Mouse (Mus musculus): Measurements from ENCODE around the gene Crb3. TPM values are rescaled to one million over a fixed set of nuclear protein-coding genes. Genes with fewer than 3 reads are reported as not detected.
A peak's percentile ranks its signal among the peaks of the same experiment; 100 is the strongest.

The Crb3 gene
- polyA plus RNA-seq, 1 experiment from 2014 or later: 2.5 TPM

DNA sequence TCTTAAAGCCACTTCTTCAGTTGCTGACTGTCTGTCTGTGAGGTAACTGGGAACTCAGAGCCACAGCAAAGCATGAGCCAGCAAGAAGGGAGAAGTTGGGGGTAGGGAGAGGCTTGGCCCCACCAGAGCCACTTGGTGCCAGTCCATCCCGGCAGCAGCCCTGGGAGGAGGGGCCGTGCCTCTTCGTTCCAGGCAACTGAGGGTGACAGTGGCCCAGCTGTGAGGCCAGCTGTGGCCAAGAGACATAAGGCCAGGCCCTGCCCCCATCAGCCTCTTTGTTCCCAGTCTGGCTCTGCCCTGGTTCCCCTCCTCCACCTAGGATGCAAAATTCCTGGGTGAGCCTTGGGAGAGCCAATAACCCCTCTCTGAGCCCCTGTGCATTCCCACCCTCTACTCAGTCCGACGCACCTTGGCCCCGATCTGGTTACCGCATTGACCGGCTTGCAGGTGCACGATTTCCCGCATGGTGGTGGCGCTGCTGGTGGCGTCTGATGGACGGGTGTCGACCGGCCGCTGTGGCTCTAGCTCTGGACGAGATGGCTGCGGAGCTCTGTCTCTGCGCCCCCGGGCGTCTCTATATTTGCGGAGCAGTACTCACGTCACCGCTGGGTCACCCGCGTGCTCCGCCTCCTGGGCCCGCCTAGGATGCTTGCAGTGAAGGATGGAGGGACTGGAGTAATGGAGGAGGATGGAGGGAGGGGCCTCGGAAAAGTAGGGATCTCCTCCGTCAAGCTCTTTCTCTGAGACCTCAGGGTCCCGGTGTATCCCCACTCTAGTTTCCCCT is 28.3 kb downstream of the Crb3 start, which contains the start of gene Tubb4a:
Tubb4a (minus strand) TSS at position 734 of the 784 bp plus-strand sequence.
- Histone ChIP-seq H3K9ac (peak within 1 kb of the TSS; percentile 73), H3K9me3 (no peaks in the 10 kb centered on the region), H3K36me3 (no peaks in the 10 kb centered on the region), H3K4me1 (peaks cover 9% of the 10 kb centered on the region), H3K4me3 (peak within 1 kb of the TSS; percentile 50), H3K27me3 (replicated peaks) (peaks cover 39% of the 10 kb centered on the region), H3K4me2 (peak within 1 kb of the TSS; percentile 72), H3K27ac (replicated peaks) (no peak within 1 kb of the TSS)
- no peak for ATAC-seq (ENCODE audit: extremely low read depth, insufficient number of reproducible peaks, low FRiP score, low TSS enrichment)
- 2% methylated on average over 31 of the region's 31 CpGs for WGBS

- Histone ChIP-seq H3K27me3 (replicated peaks) (peaks cover 19% of the 10 kb centered on the region), H3K36me3 (no peaks in the 10 kb centered on the region), H3K4me1 (peaks cover 5% of the 10 kb centered on the region; the same call in 1 of the 2 replicates), H3K4me2 (no peak overlapping the region), H3K9me3 (no peaks in the 10 kb centered on the region; the same call in 1 of the 2 replicates), H3K4me3 (no peak overlapping the region), H3K27ac (replicated peaks) (no peak overlapping the region), H3K9ac (no peak overlapping the region)
- no peak for ATAC-seq (ENCODE audit: extremely low read depth, insufficient number of reproducible peaks, low FRiP score, low TSS enrichment)
- 88% methylated on average over 3 of the region's 3 CpGs for WGBS
These were observed 35.3 kb downstream of the Crb3 start for GRCm38 (mm10) chr17:57094222-57094621.

DNA sequence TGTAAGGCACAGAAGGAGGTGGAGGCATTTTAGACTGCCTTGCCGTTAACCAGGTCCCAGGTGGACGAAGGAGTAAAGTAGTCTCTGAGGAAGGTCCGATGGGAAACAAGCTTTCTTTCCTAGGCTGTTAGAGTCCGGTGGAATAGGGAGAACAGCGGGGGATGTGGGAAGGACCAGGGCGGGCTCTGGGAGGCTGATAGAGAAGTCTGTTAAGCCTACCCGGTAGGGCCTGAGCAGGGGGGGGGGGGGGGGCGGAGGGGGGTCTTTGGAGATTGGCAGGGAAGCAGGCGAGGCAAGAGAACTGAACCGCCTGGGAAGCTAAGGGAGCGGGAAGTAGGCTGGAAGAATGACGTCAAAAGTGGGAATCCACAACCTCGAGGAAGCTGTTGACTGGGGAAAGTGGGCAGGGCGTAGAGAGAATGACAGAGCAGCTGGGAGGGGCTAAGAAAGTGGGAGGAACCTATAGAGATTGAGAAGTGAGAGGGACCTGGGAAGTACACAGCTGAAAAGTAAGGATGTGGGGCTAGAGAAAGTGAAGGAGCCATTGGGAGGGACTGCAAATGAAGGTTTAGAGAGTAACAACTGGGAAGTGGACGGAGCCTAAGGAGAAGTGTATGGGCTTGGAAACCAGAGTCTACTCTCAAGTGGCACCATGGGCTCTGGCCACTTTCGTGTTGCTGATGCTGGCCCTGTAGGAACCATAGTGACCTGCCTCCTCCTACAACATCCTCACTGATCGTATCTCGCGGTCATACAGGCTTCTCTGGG is 37.1 kb downstream of the Crb3 start:
- Histone ChIP-seq H3K27me3 (replicated peaks) (peaks cover 10% of the 10 kb centered on the region), H3K36me3 (no peaks in the 10 kb centered on the region), H3K4me3 (peak overlapping the region; percentile 21), H3K27ac (replicated peaks) (no peak overlapping the region), H3K9ac (no peak overlapping the region), H3K9me3 (no peaks in the 10 kb centered on the region; the same call in 1 of the 2 replicates), H3K4me1 (peaks cover 7% of the 10 kb centered on the region; the same call in 1 of the 2 replicates), H3K4me2 (peak overlapping the region; percentile 58)
- ATAC-seq (ENCODE audit: extremely low read depth, insufficient number of reproducible peaks, low FRiP score, low TSS enrichment): no peak
- WGBS: 2% methylated on average over 18 of the region's 19 CpGs

DNA sequence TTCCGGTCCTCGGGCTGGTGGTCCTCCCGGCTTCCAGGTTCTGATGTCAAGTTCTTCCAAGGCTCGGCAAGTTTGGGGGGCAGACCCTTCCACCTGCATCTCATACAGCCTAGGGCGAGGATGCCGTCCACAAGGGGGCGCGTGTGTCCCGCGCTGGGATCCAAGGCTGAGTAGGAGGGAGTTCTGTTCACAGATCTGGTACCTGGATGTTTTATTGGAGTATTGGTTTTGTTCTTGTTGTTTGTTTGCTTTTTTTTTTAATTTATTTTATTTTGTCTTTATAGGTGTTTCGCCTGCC is 37.7 kb downstream of the Crb3 start:
- Histone ChIP-seq H3K9ac (no peak overlapping the region), H3K36me3 (no peaks in the 10 kb centered on the region), H3K4me3 (peak overlapping the region; percentile 21), H3K27me3 (replicated peaks) (peaks cover 10% of the 10 kb centered on the region), H3K4me1 (peaks cover 7% of the 10 kb centered on the region; the same call in 1 of the 2 replicates), H3K9me3 (no peaks in the 10 kb centered on the region; the same call in 1 of the 2 replicates), H3K4me2 (peak overlapping the region; percentile 58), H3K27ac (replicated peaks) (no peak overlapping the region)
- ATAC-seq (ENCODE audit: extremely low read depth, insufficient number of reproducible peaks, low FRiP score, low TSS enrichment): no peak
- under 1% methylated on average over 11 of the region's 11 CpGs for WGBS

DNA sequence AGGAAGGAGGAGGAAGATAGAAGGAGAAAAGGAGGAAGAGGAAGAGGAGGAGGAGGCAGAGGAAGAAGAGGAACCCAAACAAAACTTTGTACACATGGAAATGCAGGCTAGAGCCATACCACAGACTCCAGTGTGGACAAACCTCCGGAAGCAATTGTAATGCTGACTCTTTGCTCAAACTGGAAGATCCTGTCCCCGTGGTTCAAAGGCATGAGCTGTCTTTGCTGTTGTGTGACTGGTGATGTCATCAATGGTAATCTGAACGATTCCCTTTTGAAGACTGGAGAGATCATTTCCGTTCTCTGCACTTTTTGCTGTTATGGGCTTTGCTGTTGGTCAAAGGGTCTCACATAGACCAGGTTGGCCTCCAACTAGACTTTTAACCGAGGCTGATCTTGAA is 39.4 kb downstream of the Crb3 start:
- WGBS: 71% methylated on average over 5 of the region's 5 CpGs
- Histone ChIP-seq H3K4me3 (no peak overlapping the region), H3K36me3 (no peaks in the 10 kb centered on the region), H3K4me1 (peaks cover 7% of the 10 kb centered on the region; the same call in 1 of the 2 replicates), H3K4me2 (no peak overlapping the region), H3K27me3 (replicated peaks) (peaks cover 10% of the 10 kb centered on the region), H3K9me3 (no peaks in the 10 kb centered on the region; the same call in 1 of the 2 replicates), H3K9ac (no peak overlapping the region), H3K27ac (replicated peaks) (no peak overlapping the region)
- ATAC-seq (ENCODE audit: extremely low read depth, insufficient number of reproducible peaks, low FRiP score, low TSS enrichment): no peak

GRCm38 (mm10) chr17:57099629-57100325 is 40.9 kb downstream of the Crb3 start:
- no peak overlapping the region; the same call in 1 of the 2 replicates for H3K9ac ChIP-seq
- peaks cover 8% of the 10 kb centered on the region for H3K27me3 ChIP-seq (replicated peaks)
- peaks cover 13% of the 10 kb centered on the region for H3K4me1 ChIP-seq
- no peaks in the 10 kb centered on the region for H3K9me3 ChIP-seq
- no peak for ATAC-seq (ENCODE audit: extremely low read depth, insufficient number of reproducible peaks, low FRiP score, low TSS enrichment)
- H3K27ac ChIP-seq (replicated peaks): no peak overlapping the region
- no peaks in the 10 kb centered on the region for H3K36me3 ChIP-seq
- 5% methylated on average over 10 of the region's 10 CpGs for WGBS
- H3K4me2 ChIP-seq: peak overlapping the region; percentile 5; the same call in 1 of the 2 replicates
- H3K4me3 ChIP-seq: no peak overlapping the region

- ATAC-seq (ENCODE audit: extremely low read depth, insufficient number of reproducible peaks, low FRiP score, low TSS enrichment): no peak
- H3K27me3 ChIP-seq (replicated peaks): 0 out of 2 replicates have a peak, but pooled peaks cover 10% of the 10 kb centered on the region
- no peak overlapping the region for H3K27ac ChIP-seq (replicated peaks)
- WGBS: 78% methylated on average over 2 of the region's 2 CpGs
- H3K36me3 ChIP-seq: no peaks in the 10 kb centered on the region
- peaks cover 25% of the 10 kb centered on the region for H3K4me1 ChIP-seq
- H3K4me2 ChIP-seq: no peak overlapping the region
- H3K9me3 ChIP-seq: no peaks in the 10 kb centered on the region
- H3K4me3 ChIP-seq: no peak overlapping the region
- H3K9ac ChIP-seq: no peak overlapping the region
These were observed 43.4 kb downstream of the Crb3 start for GRCm38 (mm10) chr17:57102276-57102675.

- H3K9me3 ChIP-seq: no peaks in the 10 kb centered on the region
- peaks cover 26% of the 10 kb centered on the region for H3K4me1 ChIP-seq
- H3K4me2 ChIP-seq: peak overlapping the region; percentile 90
- H3K36me3 ChIP-seq: no peaks in the 10 kb centered on the region
- ATAC-seq (ENCODE audit: extremely low read depth, insufficient number of reproducible peaks, low FRiP score, low TSS enrichment): no peak
- peak overlapping the region; percentile 84 for H3K9ac ChIP-seq
- 46% methylated on average over 4 of the region's 4 CpGs for WGBS
- H3K27me3 ChIP-seq (replicated peaks): 0 out of 2 replicates have a peak, but pooled peaks cover 10% of the 10 kb centered on the region
- H3K4me3 ChIP-seq: peak overlapping the region; percentile 67
- no peak overlapping the region for H3K27ac ChIP-seq (replicated peaks)
These were observed 45.6 kb downstream of the Crb3 start for GRCm38 (mm10) chr17:57104496-57104895.

- WGBS: under 1% methylated on average over 57 of the region's 61 CpGs
- no peak within 1 kb of the TSS; the same call in 1 of the 2 replicates for H3K27ac ChIP-seq (replicated peaks)
- 0 out of 2 replicates have a peak, but pooled peaks cover 10% of the 10 kb centered on the region for H3K27me3 ChIP-seq (replicated peaks)
These were observed 46.5 kb downstream of the Crb3 start, which contains the start of gene Tnfsf9 for GRCm38 (mm10) chr17:57105181-57106034. TSS of gene Tnfsf9 (plus strand) at chr17:57105325.

DNA sequence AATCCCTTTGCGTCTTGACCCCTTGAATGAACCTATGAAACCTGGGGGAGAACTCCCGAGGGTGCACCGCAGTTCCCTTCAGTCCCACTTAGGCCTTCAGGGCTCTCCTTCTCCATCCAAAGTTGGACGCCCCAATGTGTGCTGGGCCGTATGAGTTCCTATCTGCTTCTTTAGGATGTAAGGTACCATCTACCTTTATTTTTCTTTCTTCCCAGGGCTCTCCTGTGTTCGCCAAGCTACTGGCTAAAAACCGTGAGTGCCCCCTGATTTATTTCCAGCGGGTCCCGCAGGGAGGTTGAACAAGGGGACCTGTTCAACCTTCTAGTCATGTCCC is 47.1 kb downstream of the Crb3 start:
- ATAC-seq (ENCODE audit: extremely low read depth, insufficient number of reproducible peaks, low FRiP score, low TSS enrichment): no peak

More at GRCm38 (mm10) chr17:57105181-57106034, 46.5 kb downstream of the Crb3 start, which contains the start of gene Tnfsf9:
- ATAC-seq (ENCODE audit: extremely low read depth, insufficient number of reproducible peaks, low FRiP score, low TSS enrichment): no peak; the same call in 1 of the 2 replicates
- Histone ChIP-seq H3K4me2 (peak within 1 kb of the TSS; percentile 90), H3K9me3 (no peaks in the 10 kb centered on the region), H3K4me3 (peak within 1 kb of the TSS; percentile 67), H3K4me1 (peaks cover 24% of the 10 kb centered on the region), H3K36me3 (no peaks in the 10 kb centered on the region), H3K9ac (peak within 1 kb of the TSS; percentile 84)

More for the DNA sequence above, 47.1 kb downstream of the Crb3 start:
- Histone ChIP-seq H3K4me1 (peaks cover 24% of the 10 kb centered on the region), H3K4me3 (peak overlapping the region; percentile 67), H3K36me3 (no peaks in the 10 kb centered on the region), H3K27ac (replicated peaks) (no peak overlapping the region), H3K9ac (peak overlapping the region; percentile 84), H3K27me3 (replicated peaks) (0 out of 2 replicates have a peak, but pooled peaks cover 10% of the 10 kb centered on the region), H3K4me2 (peak overlapping the region; percentile 90), H3K9me3 (no peaks in the 10 kb centered on the region)
- WGBS: 17% methylated on average over 9 of the region's 9 CpGs
